Mouse (Mus musculus) spleen, adult 2 months (tissue): ENCODE measurements at regions not wholly inside any gene's neighbourhood (a gene's known extent, or its start where the extent isn't known, plus 50 kb on each side); places are given as distances from the start of the nearest gene placed in this dataset.

Source experiments
- DNase-seq, 2 experiments: peaks; one replicate each; pipeline versions ENCODE4 v3.0.0 to v3.0.0-alpha.2; 2012 to 2021; ENCODE audit warnings: low spot score in 2 of 2, low read depth in 1 of 2
- H3K27ac ChIP-seq: fragments of 200-500 bp; 2 replicates; pipeline ENCODE4 v1.5.1; 2012; ENCODE audit warnings: low read length, inconsistent platforms; ENCODE audit not compliant: insufficient read depth
- H3K27me3 ChIP-seq: fragments of 200-500 bp; 2 replicates; pipeline ENCODE4 v1.6.1; 2012; ENCODE audit warnings: mild to moderate bottlenecking, moderate library complexity, low read length, inconsistent platforms; ENCODE audit not compliant: control insufficient read depth, insufficient read depth
- H3K36me3 ChIP-seq: fragments of 200-500 bp; 2 replicates; pipeline ENCODE4 v1.6.1; 2012; ENCODE audit warnings: mild to moderate bottlenecking, low read length, inconsistent platforms; ENCODE audit not compliant: control insufficient read depth, insufficient read depth
- H3K4me1 ChIP-seq: fragments of 200-500 bp; 2 replicates; pipeline ENCODE4 v1.6.1; 2011; ENCODE audit warnings: inconsistent platforms; ENCODE audit not compliant: control insufficient read depth, insufficient read depth, insufficient read length
- H3K4me3 ChIP-seq: fragments of 200-500 bp; 2 replicates; pipeline ENCODE4 v1.5.1; 2011; ENCODE audit warnings: mild to moderate bottlenecking, inconsistent platforms; ENCODE audit not compliant: insufficient read depth, insufficient read length; ENCODE audit errors: extremely low read depth
- CTCF ChIP-seq: fragments of 200-500 bp; IDR thresholded peaks from 2 replicates; pipeline ENCODE4 v1.5.1; 2011; ENCODE audit warnings: mild to moderate bottlenecking, inconsistent platforms; ENCODE audit not compliant: insufficient read depth, insufficient read length, insufficient replicate concordance; ENCODE audit errors: extremely low read depth
- POLR2A ChIP-seq: fragments of 200-500 bp; IDR thresholded peaks from 2 replicates; pipeline ENCODE4 v1.6.1; 2011; ENCODE audit warnings: low read depth, low read length, inconsistent platforms
- WGBS: fragments of 180-500 bp; shearing (Covaris S2); methylation state at CpG from one replicate; pipeline ENCODE4 v1.1.7; 2018; 5-methylcytosine and 5-hydroxymethylcytosine counted together

GRCm38 (mm10) chr8:109410531-109410930, 83.3 kb upstream of the Pmfbp1 start:
- Histone ChIP-seq H3K27ac (no peak overlapping the region), H3K36me3 (no peaks in the 10 kb centered on the region), H3K4me1 (no peaks in the 10 kb centered on the region), H3K27me3 (no peaks in the 10 kb centered on the region), H3K4me3 (no peak overlapping the region)
- no peak for TF ChIP-seq POLR2A
- no peak for TF ChIP-seq CTCF
- WGBS: 86% methylated on average over 6 of the region's 6 CpGs
- no peak for DNase-seq

- DNase-seq: no peak
- Histone ChIP-seq H3K27ac (no peak overlapping the region), H3K4me3 (no peak overlapping the region), H3K4me1 (no peaks in the 10 kb centered on the region), H3K27me3 (no peaks in the 10 kb centered on the region), H3K36me3 (no peaks in the 10 kb centered on the region)
- no peak for TF ChIP-seq CTCF
- no peak for TF ChIP-seq POLR2A
- WGBS: 52% methylated on average over 5 of the region's 5 CpGs
These were observed 80.4 kb upstream of the Pmfbp1 start for GRCm38 (mm10) chr8:109413386-109413785.

GRCm38 (mm10) chr8:109415315-109415714, 78.5 kb upstream of the Pmfbp1 start:
- H3K27ac ChIP-seq: no peak overlapping the region
- H3K4me1 ChIP-seq: no peaks in the 10 kb centered on the region
- no peak for DNase-seq
- H3K36me3 ChIP-seq: no peaks in the 10 kb centered on the region
- H3K4me3 ChIP-seq: no peak overlapping the region
- no peak for TF ChIP-seq POLR2A
- no peak for TF ChIP-seq CTCF
- H3K27me3 ChIP-seq: no peaks in the 10 kb centered on the region
- WGBS: 89% methylated on average over 4 of the region's 4 CpGs

GRCm38 (mm10) chr8:109415906-109416305, 77.9 kb upstream of the Pmfbp1 start:
- Histone ChIP-seq H3K27me3 (no peaks in the 10 kb centered on the region), H3K27ac (no peak overlapping the region), H3K4me3 (no peak overlapping the region), H3K36me3 (no peaks in the 10 kb centered on the region), H3K4me1 (no peaks in the 10 kb centered on the region)
- TF ChIP-seq CTCF: no peak
- TF ChIP-seq POLR2A: no peak
- no peak for DNase-seq
- WGBS: 42% methylated on average over 11 of the region's 11 CpGs

GRCm38 (mm10) chr8:109416327-109417100, 77.3 kb upstream of the Pmfbp1 start:
- Histone ChIP-seq H3K4me3 (no peak overlapping the region), H3K27ac (no peak overlapping the region), H3K36me3 (no peaks in the 10 kb centered on the region), H3K4me1 (no peaks in the 10 kb centered on the region), H3K27me3 (no peaks in the 10 kb centered on the region)
- no peak for DNase-seq
- TF ChIP-seq CTCF: no peak
- no peak for TF ChIP-seq POLR2A
- 82% methylated on average over 17 of the region's 17 CpGs for WGBS

GRCm38 (mm10) chr8:109417222-109417621, 76.6 kb upstream of the Pmfbp1 start:
- Histone ChIP-seq H3K4me3 (no peak overlapping the region), H3K27me3 (no peaks in the 10 kb centered on the region), H3K4me1 (no peaks in the 10 kb centered on the region), H3K36me3 (no peaks in the 10 kb centered on the region), H3K27ac (no peak overlapping the region)
- WGBS: 44% methylated on average over 5 of the region's 5 CpGs
- DNase-seq: no peak
- no peak for TF ChIP-seq CTCF
- no peak for TF ChIP-seq POLR2A

- WGBS: 37% methylated on average over 12 of the region's 12 CpGs
- no peak for TF ChIP-seq POLR2A
- H3K4me1 ChIP-seq: no peaks in the 10 kb centered on the region
These were observed 75.9 kb upstream of the Pmfbp1 start for GRCm38 (mm10) chr8:109417971-109418370.

More at GRCm38 (mm10) chr8:109417971-109418370, 75.9 kb upstream of the Pmfbp1 start:
- H3K27ac ChIP-seq: no peak overlapping the region
- DNase-seq: no peak
- no peaks in the 10 kb centered on the region for H3K27me3 ChIP-seq
- H3K36me3 ChIP-seq: no peaks in the 10 kb centered on the region
- H3K4me3 ChIP-seq: no peak overlapping the region
